Mouse (Mus musculus) granulocyte monocyte progenitor cell, adult 5-6 weeks (primary cell): ENCODE results near the gene Nhlh1. TPM values are rescaled to one million over a fixed set of nuclear protein-coding genes. Genes with fewer than 3 reads are reported as not detected.

ENCODE experiments used
- ATAC-seq: replicated peaks from 2 replicates; pipeline ENCODE4 v1.8.0; 2016; ENCODE audit warnings: mild to moderate bottlenecking, moderate TSS enrichment, inconsistent platforms; ENCODE audit not compliant: poor library complexity, severe bottlenecking
- total RNA-seq, 2 experiments: library from RNA; stranded (forward) in 1 of 2; stranded (reverse) in 1 of 2; fragments of 200-712, 200-1000 nt in 1 of 2; fragments of >200 nt in 1 of 2; fragmentation: Nextera tagmentation in 1 of 2; gene quantifications; 2 replicates each; pipeline ENCODE4 v1.2.3; 2014 to 2017

Nhlh1 gene
- total RNA-seq, 2 experiments from 2014 or later: not detected

- ATAC-seq: no peak
Observed at GRCm38 (mm10) chr1:172056251-172056650, 1.1 kb downstream of the Nhlh1 start.

- ATAC-seq: peak; percentile 46
Observed at GRCm38 (mm10) chr1:172053541-172054440, 3.6 kb downstream of the Nhlh1 start.

GRCm38 (mm10) chr1:172052766-172053279 lies 4.5 kb downstream of the Nhlh1 start:
- ATAC-seq: no peak

- no peak for ATAC-seq
Observed at GRCm38 (mm10) chr1:172049131-172049782, 8.1 kb downstream of the Nhlh1 start.

GRCm38 (mm10) chr1:172048241-172048734 lies 9.1 kb downstream of the Nhlh1 start:
- no peak for ATAC-seq

- peak; percentile 84 for ATAC-seq
Observed at GRCm38 (mm10) chr1:172046938-172047337, 10.4 kb downstream of the Nhlh1 start.

- ATAC-seq: peak; percentile 64
Observed at GRCm38 (mm10) chr1:172046410-172046809, 11.0 kb downstream of the Nhlh1 start.

GRCm38 (mm10) chr1:172029914-172030313 lies 27.5 kb downstream of the Nhlh1 start:
- no peak for ATAC-seq

GRCm38 (mm10) chr1:172028394-172029275 lies 28.7 kb downstream of the Nhlh1 start, which contains the start of gene Vangl2:
Vangl2 (minus strand) TSS chr1:172028444.
- ATAC-seq: no peak

GRCm38 (mm10) chr1:172027809-172028102 lies 29.6 kb downstream of the Nhlh1 start:
- ATAC-seq: no peak

GRCm38 (mm10) chr1:172027010-172027808 lies 30.2 kb downstream of the Nhlh1 start:
- peak; percentile 90 for ATAC-seq

GRCm38 (mm10) chr1:172026201-172026901 lies 31.0 kb downstream of the Nhlh1 start:
- ATAC-seq: peak; percentile 54

- no peak for ATAC-seq
Observed at GRCm38 (mm10) chr1:172025201-172025904, 32.0 kb downstream of the Nhlh1 start.

GRCm38 (mm10) chr1:172024140-172024895 lies 33.1 kb downstream of the Nhlh1 start:
- ATAC-seq: no peak

- no peak for ATAC-seq
Observed at GRCm38 (mm10) chr1:172019863-172020521, 37.4 kb downstream of the Nhlh1 start.

- no peak for ATAC-seq
Observed at GRCm38 (mm10) chr1:172019339-172019738, 38.0 kb downstream of the Nhlh1 start.
